Mouse (Mus musculus) liver, embryonic 11.5 days (tissue): ENCODE data around the gene Crip2. TPM values are rescaled to one million over a fixed set of nuclear protein-coding genes. Genes with fewer than 3 reads are reported as not detected.

ENCODE experiments used
- ATAC-seq: fragments of 200-750 bp; cut with Nextera tagmentation; replicated peaks from 2 replicates; pipeline ENCODE4 v1.8.0; 2017; ENCODE audit warnings: moderate number of reproducible peaks, mild to moderate bottlenecking, moderate TSS enrichment, moderate library complexity; ENCODE audit not compliant: low FRiP score
- DNase-seq: peaks from one replicate; pipeline ENCODE4 v3.0.0-alpha.2; 2017; ENCODE audit warnings: low spot score
- H3K27ac ChIP-seq: fragments of 300-500 bp; sonication (generic); 2 replicates; pipeline ENCODE4 v1.5.1; 2014; ENCODE audit warnings: mild to moderate bottlenecking, low read depth, low read length, control low read depth
- H3K27me3 ChIP-seq: fragments of 300-500 bp; sonication (generic); replicated peaks from 2 replicates; pipeline ENCODE4 v1.6.1; 2014; ENCODE audit warnings: low read length, mixed read lengths; ENCODE audit not compliant: control insufficient read depth, insufficient read depth
- H3K36me3 ChIP-seq: fragments of 300-500 bp; sonication (generic); 2 replicates; pipeline ENCODE4 v1.6.1; 2014; ENCODE audit warnings: mild to moderate bottlenecking, low read length, moderate library complexity, mixed read lengths; ENCODE audit not compliant: control insufficient read depth, insufficient read depth
- H3K4me1 ChIP-seq: fragments of 300-500 bp; sonication (generic); replicated peaks from 2 replicates; pipeline ENCODE4 v1.6.1; 2014; ENCODE audit warnings: low read length, mixed read lengths; ENCODE audit not compliant: control insufficient read depth, insufficient read depth
- H3K4me2 ChIP-seq: fragments of 300-500 bp; sonication (generic); 2 replicates; pipeline ENCODE4 v1.6.1; 2014; ENCODE audit warnings: mild to moderate bottlenecking, control low read depth, moderate library complexity
- H3K4me3 ChIP-seq: fragments of 300-500 bp; sonication (generic); 2 replicates; pipeline ENCODE4 v1.5.1; 2014; ENCODE audit warnings: low read depth, low read length, control low read depth
- H3K9ac ChIP-seq: fragments of 300-500 bp; sonication (generic); 2 replicates; pipeline ENCODE4 v1.6.1; 2014; ENCODE audit warnings: low read depth, low read length, control low read depth
- H3K9me3 ChIP-seq: fragments of 300-500 bp; sonication (generic); 2 replicates; pipeline ENCODE4 v1.6.1; 2016; ENCODE audit warnings: low read length, inconsistent platforms, mixed read lengths; ENCODE audit not compliant: control insufficient read depth
- WGBS: fragments of 180-500 bp; shearing (Covaris S2); extraction: QIAGEN DNeasy Blood & Tissue Kit; methylation state at CpG from one replicate; pipeline ENCODE4 v1.1.7; 2014; 5-methylcytosine and 5-hydroxymethylcytosine counted together
- polyA plus RNA-seq: library from polyadenylated mRNA; unstranded; fragments of >200 nt; fragmentation: Nextera tagmentation; extraction: Ambion mirVana; gene quantifications from 2 replicates; pipeline ENCODE4 v1.2.1, GENCODE M21; 2014

The Crip2 gene
- polyA plus RNA-seq, 1 experiment from 2014 or later: 86.9 TPM

DNA sequence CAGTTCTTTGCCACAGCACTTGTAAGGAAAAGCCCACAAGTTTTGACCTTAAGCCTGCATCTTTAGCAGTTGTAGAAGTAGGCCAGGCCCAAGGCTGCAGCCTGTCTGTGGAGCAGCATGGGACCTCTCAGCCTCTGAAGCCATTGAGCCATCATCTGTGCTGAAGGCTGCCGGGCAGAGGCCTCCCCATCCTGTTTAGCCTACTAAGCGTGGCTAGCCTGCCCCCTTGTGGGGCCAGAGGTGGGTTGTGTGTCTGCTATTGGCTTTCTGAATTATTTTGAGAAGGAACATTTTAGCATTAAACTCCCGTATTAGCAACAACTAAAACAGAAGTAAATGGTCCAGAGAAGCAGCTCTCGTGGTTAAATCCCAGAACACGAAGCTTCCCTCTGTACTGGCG is 37.6 kb upstream of the Crip2 start:
- Histone ChIP-seq H3K27me3 (no peaks in the 10 kb centered on the region), H3K27ac (no peak overlapping the region), H3K4me2 (no peak overlapping the region), H3K4me3 (no peak overlapping the region), H3K36me3 (peaks cover 18% of the 10 kb centered on the region), H3K4me1 (peaks cover 56% of the 10 kb centered on the region), H3K9me3 (no peaks in the 10 kb centered on the region; the same call in 1 of the 2 replicates), H3K9ac (no peak overlapping the region)
- ATAC-seq (peak; percentile 27; the same call in 1 of the 2 replicates), DNase-seq (no peak)
- WGBS: 60% methylated on average over 6 of the region's 6 CpGs

DNA sequence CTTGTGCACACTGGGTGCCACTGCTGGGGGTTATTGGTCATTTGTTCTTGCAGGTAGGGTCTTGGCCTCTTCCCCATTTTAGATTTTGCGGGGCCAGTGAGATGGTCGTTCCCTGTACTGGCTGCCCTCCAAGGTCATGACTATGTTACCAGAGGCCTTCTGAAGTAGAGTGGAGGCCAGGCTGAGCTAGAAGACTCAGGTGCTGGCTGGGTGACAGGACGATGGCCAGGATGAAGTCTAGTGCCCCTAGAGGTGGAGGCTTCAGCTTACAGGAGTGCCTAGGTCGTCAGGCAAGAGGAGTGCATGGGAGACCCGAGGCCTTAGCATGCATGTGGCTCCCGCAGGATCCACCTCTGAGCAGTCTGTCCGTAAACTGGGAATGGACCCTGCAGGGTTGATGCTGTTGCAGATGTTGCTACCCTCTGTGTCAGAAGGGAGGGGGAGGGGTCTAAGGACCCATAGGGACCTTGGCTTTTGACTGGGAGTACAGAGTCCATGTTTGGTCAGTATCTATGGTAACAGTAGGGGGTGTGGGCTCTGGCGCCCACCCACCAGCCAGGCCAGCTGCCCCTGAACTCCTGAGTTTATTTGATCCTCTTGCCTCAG is 36.1 kb upstream of the Crip2 start:
- H3K36me3 ChIP-seq: peaks cover 18% of the 10 kb centered on the region
- peaks cover 67% of the 10 kb centered on the region for H3K4me1 ChIP-seq
- H3K4me2 ChIP-seq: no peak overlapping the region
- H3K9me3 ChIP-seq: no peaks in the 10 kb centered on the region; the same call in 1 of the 2 replicates
- WGBS: 74% methylated on average over 8 of the region's 8 CpGs
- no peak overlapping the region for H3K27ac ChIP-seq
- ATAC-seq: no peak
- DNase-seq: no peak
- H3K4me3 ChIP-seq: no peak overlapping the region
- H3K9ac ChIP-seq: no peak overlapping the region
- no peaks in the 10 kb centered on the region for H3K27me3 ChIP-seq

DNA sequence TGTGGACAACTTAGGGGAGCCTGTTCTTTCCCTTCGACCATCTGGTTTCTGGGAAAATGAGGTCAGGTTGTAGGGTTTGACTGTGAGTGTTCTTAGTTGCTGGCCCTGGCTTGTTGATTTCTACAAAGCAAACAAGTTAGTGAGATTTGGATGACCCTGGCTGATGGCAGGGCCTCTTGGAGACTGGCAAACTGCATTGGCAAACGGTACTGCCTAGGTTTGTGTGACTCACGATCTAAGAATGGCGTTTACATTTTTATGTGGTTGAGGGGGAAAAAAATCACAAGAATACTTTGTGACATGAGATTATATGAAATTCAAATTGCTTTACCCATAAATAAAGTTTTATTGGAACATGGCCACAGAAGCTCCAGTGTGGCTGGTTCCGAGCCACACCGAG is 33.6 kb upstream of the Crip2 start:
- peak overlapping the region; percentile 91 for H3K27ac ChIP-seq
- no peaks in the 10 kb centered on the region; the same call in 1 of the 2 replicates for H3K9me3 ChIP-seq

DNA sequence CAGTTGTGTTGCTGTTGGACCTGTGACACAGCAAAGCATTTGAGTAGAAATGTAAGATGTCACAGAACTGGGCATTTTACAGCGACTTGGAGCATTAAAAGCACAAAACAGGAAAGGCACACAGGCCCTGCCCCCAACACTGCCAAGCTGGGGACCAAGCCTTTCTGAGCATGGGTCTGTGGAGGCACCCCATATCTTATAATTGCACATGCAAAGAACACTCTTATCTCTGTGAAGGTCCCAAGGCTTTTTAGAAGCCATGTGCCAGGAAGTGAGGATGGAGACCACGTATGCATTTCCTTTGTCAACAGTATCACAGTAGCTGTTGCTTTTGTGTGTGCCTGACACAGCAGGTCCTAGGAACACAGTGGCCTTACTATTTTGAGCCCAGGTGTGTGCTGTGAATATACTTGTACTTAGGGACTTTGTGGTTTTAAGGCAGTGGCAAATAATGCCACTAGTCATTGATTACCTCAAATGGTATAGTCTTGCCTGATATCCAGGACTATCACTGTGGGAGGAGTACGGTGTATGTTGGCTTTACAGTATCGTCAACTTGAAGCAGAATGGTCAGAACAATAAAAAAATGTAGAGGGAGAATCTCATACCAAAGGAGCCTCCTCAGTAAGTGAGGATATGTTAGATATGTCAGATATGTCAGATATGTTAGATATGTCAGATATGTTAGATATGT is 32.5 kb upstream of the Crip2 start:
- WGBS: 55% methylated on average over 4 of the region's 4 CpGs
- ATAC-seq: peak; percentile 93
- DNase-seq: no peak
- Histone ChIP-seq H3K4me3 (no peak overlapping the region), H3K36me3 (peaks cover 11% of the 10 kb centered on the region; the same call in 1 of the 2 replicates), H3K9ac (peak overlapping the region; percentile 57), H3K4me2 (peak overlapping the region; percentile 58), H3K4me1 (peaks cover 54% of the 10 kb centered on the region), H3K27me3 (no peaks in the 10 kb centered on the region), H3K9me3 (no peaks in the 10 kb centered on the region; the same call in 1 of the 2 replicates), H3K27ac (peak overlapping the region; percentile 91)

More for the DNA sequence above, 33.6 kb upstream of the Crip2 start:
- ATAC-seq (no peak), DNase-seq (no peak)
- no peaks in the 10 kb centered on the region for H3K27me3 ChIP-seq
- no peak overlapping the region for H3K4me3 ChIP-seq
- H3K4me2 ChIP-seq: peak overlapping the region; percentile 58
- 85% methylated on average over 6 of the region's 6 CpGs for WGBS
- H3K36me3 ChIP-seq: peaks cover 11% of the 10 kb centered on the region; the same call in 1 of the 2 replicates
- H3K9ac ChIP-seq: no peak overlapping the region
- H3K4me1 ChIP-seq: peaks cover 57% of the 10 kb centered on the region

DNA sequence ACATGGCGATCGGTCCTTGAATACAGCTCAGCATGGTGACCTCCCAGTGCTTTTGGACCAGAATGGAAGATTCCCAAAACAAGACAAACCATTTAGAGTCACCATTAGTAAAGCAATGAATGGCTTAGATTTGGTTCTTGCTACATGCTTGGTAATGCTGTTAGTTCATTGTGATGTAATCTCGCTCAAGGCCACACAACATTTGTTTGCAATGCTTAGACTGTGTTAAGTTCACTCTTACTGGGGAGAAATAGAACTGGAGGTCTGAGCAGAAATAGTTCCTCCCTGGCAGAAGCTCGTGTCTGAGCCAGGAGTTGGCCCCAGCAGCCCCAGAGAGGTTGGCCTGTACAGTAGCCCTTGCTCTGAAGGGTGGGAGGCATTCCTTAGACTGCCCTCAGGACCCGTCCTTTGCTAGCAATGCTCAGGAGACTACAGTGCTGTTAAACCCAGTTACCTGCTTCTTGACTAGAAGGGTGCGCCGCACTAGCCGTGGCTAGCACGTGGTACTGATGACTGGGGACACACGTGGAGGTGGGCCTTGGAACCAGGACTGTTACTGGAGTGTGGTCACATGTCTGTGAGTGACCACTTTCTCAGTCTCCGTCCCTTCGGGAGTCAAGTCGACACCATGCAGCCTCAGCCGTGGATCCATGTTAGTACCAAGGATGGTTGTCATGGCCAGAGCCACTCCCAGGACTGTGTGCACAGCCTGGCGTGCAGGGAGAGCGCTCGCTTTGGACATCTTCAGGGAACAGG is 31.3 kb upstream of the Crip2 start:
- DNase-seq: no peak
- Histone ChIP-seq H3K27ac (peak overlapping the region; percentile 53), H3K9ac (no peak overlapping the region; the same call in 1 of the 2 replicates), H3K4me2 (no peak overlapping the region), H3K4me3 (no peak overlapping the region), H3K27me3 (no peaks in the 10 kb centered on the region), H3K4me1 (peaks cover 42% of the 10 kb centered on the region), H3K36me3 (peaks cover 20% of the 10 kb centered on the region; the same call in 1 of the 2 replicates), H3K9me3 (no peaks in the 10 kb centered on the region; the same call in 1 of the 2 replicates)
- ATAC-seq: no peak
- WGBS: 86% methylated on average over 17 of the region's 17 CpGs

DNA sequence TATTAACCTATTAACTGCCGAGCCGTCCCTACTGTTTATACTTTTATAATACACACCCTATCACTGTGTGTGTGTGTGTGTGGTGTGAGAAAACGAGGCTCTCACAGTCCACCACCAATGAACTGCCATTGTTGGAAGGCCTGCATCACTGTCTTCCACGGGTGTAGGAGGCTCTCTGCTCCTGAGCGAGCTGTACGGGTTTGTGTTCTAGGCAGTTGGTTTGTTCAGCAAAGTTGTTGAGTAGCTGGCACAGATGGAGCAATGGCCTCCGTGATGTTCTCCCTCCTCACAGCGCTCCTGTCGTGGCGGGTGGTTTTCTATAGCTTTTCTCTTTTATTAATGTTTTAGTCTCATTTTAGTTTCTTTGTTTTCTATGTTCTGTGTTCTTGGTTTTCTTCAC is 30.2 kb upstream of the Crip2 start:
- Histone ChIP-seq H3K4me1 (peaks cover 36% of the 10 kb centered on the region), H3K9ac (no peak overlapping the region), H3K4me3 (no peak overlapping the region), H3K27me3 (no peaks in the 10 kb centered on the region), H3K36me3 (peaks cover 29% of the 10 kb centered on the region), H3K9me3 (no peaks in the 10 kb centered on the region; the same call in 1 of the 2 replicates), H3K27ac (no peak overlapping the region), H3K4me2 (no peak overlapping the region)
- DNase-seq (no peak), ATAC-seq (no peak)
- WGBS: 86% methylated on average over 10 of the region's 10 CpGs

DNA sequence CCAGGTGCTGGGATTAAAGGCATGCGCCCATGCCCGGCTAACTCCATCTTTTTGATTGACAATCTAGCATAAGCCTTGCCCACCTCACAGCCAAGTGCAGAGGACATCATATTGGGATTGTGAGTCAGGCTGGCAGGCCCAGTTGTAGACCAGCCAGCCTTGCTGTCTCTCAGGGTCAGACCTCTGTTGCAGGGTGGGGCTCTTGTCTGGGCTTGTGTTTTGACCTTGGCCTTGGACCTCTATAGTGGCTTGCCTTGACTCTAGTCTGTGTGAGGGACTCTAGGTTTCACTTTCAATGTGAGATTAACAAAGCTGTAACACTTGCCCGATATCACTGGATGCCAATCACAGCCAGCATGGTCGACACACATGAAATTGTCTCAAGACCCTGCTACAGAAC is 25.9 kb upstream of the Crip2 start:
- H3K27ac ChIP-seq: no peak overlapping the region
- H3K4me2 ChIP-seq: no peak overlapping the region
- H3K9ac ChIP-seq: no peak overlapping the region
- ATAC-seq (no peak), DNase-seq (no peak)
- H3K4me1 ChIP-seq: peaks cover 5% of the 10 kb centered on the region; the same call in 1 of the 2 replicates
- peaks cover 48% of the 10 kb centered on the region for H3K36me3 ChIP-seq
- no peak overlapping the region for H3K4me3 ChIP-seq
- H3K9me3 ChIP-seq: no peaks in the 10 kb centered on the region
- WGBS: 85% methylated on average over 4 of the region's 4 CpGs
- H3K27me3 ChIP-seq: no peaks in the 10 kb centered on the region

DNA sequence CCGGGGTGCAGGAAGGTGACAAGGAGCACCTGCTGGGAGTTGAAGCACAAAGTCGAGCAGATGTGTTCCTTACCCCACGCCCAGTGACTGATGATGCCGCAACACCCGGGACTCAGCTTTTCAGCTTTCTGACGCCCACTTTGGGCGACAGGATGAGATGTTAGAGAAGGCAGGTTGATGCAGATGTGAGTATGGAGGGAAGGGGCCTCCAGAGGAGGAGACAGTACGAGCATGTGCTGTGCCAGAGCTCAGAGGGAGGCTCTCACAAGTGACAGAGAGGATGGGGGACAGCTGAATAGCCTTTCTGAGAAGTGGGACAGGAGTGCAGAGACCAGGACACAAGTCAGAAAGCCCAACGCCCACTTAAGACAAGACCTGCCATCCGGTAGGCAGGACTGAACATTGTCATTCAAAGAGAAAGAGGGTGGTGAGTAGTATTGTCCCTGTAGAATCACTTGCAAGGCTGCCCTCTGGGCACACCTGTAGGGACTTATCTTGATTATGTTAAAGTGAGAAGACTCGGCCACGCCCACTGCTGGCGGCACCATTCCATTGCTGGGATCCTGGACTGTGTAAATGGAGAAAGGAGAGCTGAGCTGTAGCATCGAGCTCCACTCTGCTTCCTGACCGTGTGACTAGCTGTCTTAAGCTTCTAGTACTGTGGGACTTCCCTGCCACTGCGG is 25.0 kb upstream of the Crip2 start:
- WGBS: 84% methylated on average over 16 of the region's 16 CpGs
- no peak for DNase-seq
- Histone ChIP-seq H3K4me1 (peaks cover 3% of the 10 kb centered on the region; the same call in 1 of the 2 replicates), H3K4me3 (no peak overlapping the region), H3K36me3 (peaks cover 51% of the 10 kb centered on the region), H3K9ac (no peak overlapping the region), H3K27me3 (no peaks in the 10 kb centered on the region), H3K9me3 (no peaks in the 10 kb centered on the region), H3K27ac (no peak overlapping the region), H3K4me2 (no peak overlapping the region)
- no peak for ATAC-seq
